Comparison of ENCODE assay signal across 8 mouse cellular contexts in genomic region chrX:142808411-142808810, GRCm38 (mm10).
DNase-seq lines count a peak whose midpoint lies in the region; ATAC-seq and TF ChIP-seq lines count a peak whose summit lies in the region.

No protein-coding gene starts in this region.

- no peak overlapping the region for H3K4me2 ChIP-seq in heart, postnatal 0 days (ENCODE audit: low read depth, low read length)
- no peak overlapping the region for H3K4me2 ChIP-seq in midbrain, embryonic 11.5 days

- TF ChIP-seq EP300 in heart, postnatal 0 days (IDR thresholded peaks at IDR 0.05; ENCODE audit: low read depth), result no peak

- WGBS in heart, postnatal 0 days, result 28% methylated on average over 9 of the region's 9 CpGs
- WGBS in cerebellum, adult 2 months, result 35% methylated on average over 9 of the region's 9 CpGs
- WGBS in midbrain, embryonic 11.5 days, result 50% methylated on average over 9 of the region's 9 CpGs

- no peak overlapping the region for H3K27ac ChIP-seq in heart, postnatal 0 days (ENCODE audit: low read depth)
- H3K27ac ChIP-seq in cerebellum, adult 2 months (ENCODE audit: insufficient read depth, low read length), result no peak overlapping the region
- H3K27ac ChIP-seq in midbrain, embryonic 11.5 days (ENCODE audit: low read depth, low read length), result no peak overlapping the region

- no peaks in the 10 kb centered on the region for H3K27me3 ChIP-seq in heart, postnatal 0 days (ENCODE audit: control insufficient read depth, insufficient read depth, low read length)
- no peaks in the 10 kb centered on the region for H3K27me3 ChIP-seq in cerebellum, adult 2 months (ENCODE audit: control insufficient read depth, insufficient read depth, low read length)
- no peaks in the 10 kb centered on the region for H3K27me3 ChIP-seq in midbrain, embryonic 11.5 days (ENCODE audit: control insufficient read depth, insufficient read depth, low read length)

- no peak overlapping the region for H3K9ac ChIP-seq in heart, postnatal 0 days (replicated peaks; ENCODE audit: low read depth, low read length)
- no peak overlapping the region for H3K9ac ChIP-seq in midbrain, embryonic 11.5 days (ENCODE audit: low read length)

- ATAC-seq in heart, postnatal 0 days (ENCODE audit: insufficient read depth, low read depth), result 0 out of 2 replicates have a peak, but pooled peaks have one; percentile 33
- 0 out of 2 replicates have a peak, but pooled peaks have one; percentile 22 for ATAC-seq in midbrain, embryonic 11.5 days (ENCODE audit: low FRiP score)

- no peak overlapping the region for H3K4me3 ChIP-seq in heart, postnatal 0 days (ENCODE audit: low read depth, low read length)
- no peak overlapping the region for H3K4me3 ChIP-seq in cerebellum, adult 2 months (replicated peaks; ENCODE audit: insufficient read depth, low read depth, low read length)
- no peak overlapping the region for H3K4me3 ChIP-seq in midbrain, embryonic 11.5 days (ENCODE audit: low read depth, low read length)

- no peak for TF ChIP-seq POLR2A in cerebellum, adult 2 months (IDR thresholded peaks at IDR 0.05; ENCODE audit: borderline replicate concordance, insufficient read depth, low read length)

- intact Hi-C loops in heart, postnatal 25 days (cut with DNase I), result loop anchor here (1.0 to 5.0 kb wide), 3 partner anchors 126 to 436 kb away; partner anchors contain the start of gene Tmem164

- H3K4me1 ChIP-seq in heart, postnatal 0 days (ENCODE audit: control insufficient read depth, insufficient read depth), result no peaks in the 10 kb centered on the region
- H3K4me1 ChIP-seq in cerebellum, adult 2 months (ENCODE audit: control insufficient read depth, insufficient read depth, low read length), result no peaks in the 10 kb centered on the region
- no peaks in the 10 kb centered on the region for H3K4me1 ChIP-seq in midbrain, embryonic 11.5 days (ENCODE audit: control insufficient read depth, insufficient read depth, low read length)

- no peaks in the 10 kb centered on the region for H3K36me3 ChIP-seq in heart, postnatal 0 days (replicated peaks; ENCODE audit: control insufficient read depth, insufficient read depth, low read length)
- no peaks in the 10 kb centered on the region for H3K36me3 ChIP-seq in midbrain, embryonic 11.5 days (ENCODE audit: control insufficient read depth, insufficient read depth, low read length)

- peak; percentile 62 for TF ChIP-seq CTCF in heart, postnatal 0 days (IDR thresholded peaks at IDR 0.05; ENCODE audit: low read depth)
- TF ChIP-seq CTCF in cerebellum, adult 2 months (IDR thresholded peaks at IDR 0.05; ENCODE audit: borderline replicate concordance, insufficient read depth, low read depth, low read length), result peak; percentile 60; the same call in 1 of the 2 replicates

- no peak for DNase-seq in heart, postnatal 0 days (ENCODE audit: low spot score)
- no peak for DNase-seq in heart, postnatal 25 days (ENCODE audit: low spot score)
- DNase-seq in CD8-positive naive resting alpha-beta T cell, adult 2 months (ENCODE audit: low read depth in 2 of 2, low spot score in 2 of 2), result peak; percentile 22 to 33
- DNase-seq in cerebellum, adult 2 months, result peak; percentile 56 to 60
- peak; percentile 37 to 58 for DNase-seq in frontal cortex, postnatal 36 days (ENCODE audit: low spot score in 2 of 2)
- DNase-seq in layer of hippocampus, postnatal 14 days (ENCODE audit: low spot score in 2 of 2), result peak; percentile 39 to 78
- DNase-seq in midbrain, embryonic 11.5 days (ENCODE audit: low spot score, missing footprints), result peak; percentile 91
- peak; percentile 50 for DNase-seq in thymus, postnatal 25 days

- H3K9me3 ChIP-seq in heart, postnatal 0 days (replicated peaks; ENCODE audit: control insufficient read depth, low read length), result no peaks in the 10 kb centered on the region
- H3K9me3 ChIP-seq in midbrain, embryonic 11.5 days (ENCODE audit: control insufficient read depth, low read length), result no peaks in the 10 kb centered on the region

Comparison
In these comparisons a context has a peak if more than half of its experiments do, and no peak if none do; other contexts are left out.
1. DNase-seq: peak in CD8-positive naive resting alpha-beta T cell, adult 2 months (2 of 2), cerebellum, adult 2 months (2 of 2), frontal cortex, postnatal 36 days (2 of 2), layer of hippocampus, postnatal 14 days (2 of 2), midbrain, embryonic 11.5 days (single experiment) and thymus, postnatal 25 days (single experiment); none in heart, postnatal 0 days (single experiment) and heart, postnatal 25 days (single experiment).